Comparison of ENCODE assay signal across 19 mouse cellular contexts in genomic region chr7:75415882-75416585, GRCm38 (mm10). TPM values are rescaled to one million over a fixed set of nuclear protein-coding genes. Genes with fewer than 3 reads are reported as not detected.
A peak's percentile ranks its signal among the peaks of the same experiment; 100 is the strongest.
DNase-seq lines count a peak whose midpoint lies in the region; ATAC-seq and TF ChIP-seq lines count a peak whose summit lies in the region.
"Had no signal": no experiment of that assay in that cellular context is flagged by ENCODE, and none has a peak within 500 bp of the region (broad histone marks: within the 10 kb centered on the region; RNA-seq: fewer than 3 reads in every experiment).

No protein-coding gene starts in this region.

- no peak for TF ChIP-seq RAD21 in MEL (IDR thresholded peaks at IDR 0.05; ENCODE audit: low read depth, low read length)

- peak; percentile 79 for ATAC-seq in intestine, embryonic 16.5 days
- peak; percentile 42; the same call in 1 of the 2 replicates for ATAC-seq in stomach, embryonic 14.5 days (ENCODE audit: insufficient number of reproducible peaks, insufficient read depth, low FRiP score, low read depth)
- no peak for ATAC-seq in granulocyte monocyte progenitor cell, adult 5-6 weeks (replicated peaks; ENCODE audit: poor library complexity, severe bottlenecking)
- ATAC-seq: forebrain, postnatal 0 days had no signal

- no peak overlapping the region for H3K9ac ChIP-seq in MEL (ENCODE audit: control insufficient read depth, low read depth, low read length, poor library complexity, severe bottlenecking)
- H3K9ac ChIP-seq in intestine, embryonic 16.5 days (ENCODE audit: low read depth, low read length) = no peak overlapping the region
- H3K9ac ChIP-seq in stomach, embryonic 14.5 days (replicated peaks; ENCODE audit: low read depth, low read length) = no peak overlapping the region
- H3K9ac ChIP-seq: forebrain, postnatal 0 days; hindbrain, embryonic 14.5 days; liver, embryonic 14.5 days; midbrain, embryonic 12.5 days; neural tube, embryonic 13.5 days had no signal

- no peaks in the 10 kb centered on the region for H3K79me2 ChIP-seq in MEL (ENCODE audit: control insufficient read depth, insufficient read depth, low read length, poor library complexity)

- H3K4me2 ChIP-seq in intestine, embryonic 16.5 days (ENCODE audit: low read depth, low read length) = no peak overlapping the region
- no peak overlapping the region for H3K4me2 ChIP-seq in stomach, embryonic 14.5 days (replicated peaks; ENCODE audit: low read depth, low read length)
- H3K4me2 ChIP-seq: hindbrain, embryonic 14.5 days; midbrain, embryonic 12.5 days; neural tube, embryonic 13.5 days had no signal

- no peak for TF ChIP-seq EP300 in MEL (IDR thresholded peaks at IDR 0.05; ENCODE audit: low read depth in 1 of 2, low read length in 2 of 2)

- H3K4me3 ChIP-seq in lung, adult 2 months (replicated peaks; ENCODE audit: extremely low read depth, low read depth, low read length) = no peak overlapping the region
- no peak overlapping the region for H3K4me3 ChIP-seq in MEL (ENCODE audit: control insufficient read depth in 1 of 2, insufficient read depth in 1 of 2, low read depth in 2 of 2, low read length in 2 of 2)
- no peak overlapping the region for H3K4me3 ChIP-seq in intestine, embryonic 16.5 days (ENCODE audit: low read length)
- no peak overlapping the region for H3K4me3 ChIP-seq in stomach, embryonic 14.5 days (ENCODE audit: low read depth, low read length)
- H3K4me3 ChIP-seq: erythroblast, embryonic 14.5 days; midbrain, embryonic 12.5 days; neural tube, embryonic 13.5 days had no signal

- H3K27ac ChIP-seq in MEL (ENCODE audit: control insufficient read depth, low read depth, low read length) = no peak overlapping the region
- peak overlapping the region; percentile 70 for H3K27ac ChIP-seq in intestine, embryonic 16.5 days (ENCODE audit: low read length)
- no peak overlapping the region for H3K27ac ChIP-seq in stomach, embryonic 14.5 days (ENCODE audit: low read length)
- H3K27ac ChIP-seq: hindbrain, embryonic 14.5 days; kidney, postnatal 0 days; liver, embryonic 14.5 days; midbrain, embryonic 12.5 days; neural tube, embryonic 13.5 days had no signal

- no peaks in the 10 kb centered on the region for H3K36me3 ChIP-seq in MEL (ENCODE audit: control insufficient read depth in 1 of 2, insufficient read depth in 2 of 2, low read length in 2 of 2)
- H3K36me3 ChIP-seq in intestine, embryonic 16.5 days (ENCODE audit: control insufficient read depth, insufficient read depth, low read length) = no peaks in the 10 kb centered on the region
- no peaks in the 10 kb centered on the region for H3K36me3 ChIP-seq in stomach, embryonic 14.5 days (ENCODE audit: control insufficient read depth, insufficient read depth, low read length)
- H3K36me3 ChIP-seq: G1E; midbrain, embryonic 12.5 days; neural tube, embryonic 13.5 days had no signal

- peaks cover 13% of the 10 kb centered on the region for H3K4me1 ChIP-seq in lung, adult 2 months (ENCODE audit: control insufficient read depth, insufficient read depth, low read length)
- H3K4me1 ChIP-seq in MEL (ENCODE audit: control insufficient read depth in 1 of 2, insufficient read depth in 2 of 2, low read length in 2 of 2) = no peaks in the 10 kb centered on the region
- peaks cover 4% of the 10 kb centered on the region; the same call in 1 of the 2 replicates for H3K4me1 ChIP-seq in intestine, embryonic 16.5 days (ENCODE audit: control insufficient read depth, insufficient read depth, low read length)
- peaks cover 6% of the 10 kb centered on the region; the same call in 1 of the 2 replicates for H3K4me1 ChIP-seq in stomach, embryonic 14.5 days (ENCODE audit: control insufficient read depth, insufficient read depth, low read length)

- no peak for TF ChIP-seq POLR2A in lung, adult 2 months (IDR thresholded peaks at IDR 0.05; ENCODE audit: borderline replicate concordance, extremely low read depth, low read depth, low read length)
- TF ChIP-seq POLR2A in MEL (IDR thresholded peaks at IDR 0.05; ENCODE audit: control insufficient read depth in 1 of 2, insufficient read depth in 1 of 2, low read depth in 1 of 2, low read length in 2 of 2, poor library complexity in 1 of 2) = no peak

- H3K9me3 ChIP-seq in MEL (replicated peaks; ENCODE audit: insufficient read depth, low read length) = no peaks in the 10 kb centered on the region
- H3K9me3 ChIP-seq in intestine, embryonic 16.5 days (ENCODE audit: control insufficient read depth, low read length) = no peaks in the 10 kb centered on the region
- H3K9me3 ChIP-seq in stomach, embryonic 14.5 days (ENCODE audit: control insufficient read depth, low read depth, low read length) = no peaks in the 10 kb centered on the region
- H3K9me3 ChIP-seq: G1E; midbrain, embryonic 12.5 days; neural tube, embryonic 13.5 days had no signal

- H3K27me3 ChIP-seq in MEL (ENCODE audit: control insufficient read depth in 1 of 2, insufficient read depth in 2 of 2, low read length in 2 of 2) = peaks cover 2 to 5% of the 10 kb centered on the region in 2 experiments; a peak in 3 of 4 replicates
- H3K27me3 ChIP-seq in intestine, embryonic 16.5 days (replicated peaks; ENCODE audit: control insufficient read depth, insufficient read depth, low read length) = no peaks in the 10 kb centered on the region
- H3K27me3 ChIP-seq in stomach, embryonic 14.5 days (ENCODE audit: control insufficient read depth, insufficient read depth, low read length) = no peaks in the 10 kb centered on the region
- H3K27me3 ChIP-seq: midbrain, embryonic 12.5 days; neural tube, embryonic 13.5 days had no signal

- peak; percentile 33 for DNase-seq in lung, adult 2 months
- no peak for DNase-seq in lung, postnatal 4 days
- no peak for DNase-seq in MEL (ENCODE audit: low read depth, low spot score)
- DNase-seq in right cerebral cortex, postnatal 4 days = no peak
- DNase-seq: cerebellum, adult 9-10 months; forebrain, postnatal 0 days; gastrocnemius, postnatal 36 days; layer of hippocampus, adult 9-11 months; right cerebral cortex, adult 18-20 months had no signal

- 63% methylated on average over 7 of the region's 7 CpGs for WGBS in lung, adult 2 months
- 75% methylated on average over 7 of the region's 7 CpGs for WGBS in intestine, embryonic 16.5 days
- 79% methylated on average over 7 of the region's 7 CpGs for WGBS in stomach, embryonic 14.5 days

- TF ChIP-seq CTCF in lung, adult 2 months (IDR thresholded peaks at IDR 0.05; ENCODE audit: insufficient read depth, low read length) = no peak
- no peak for TF ChIP-seq CTCF in MEL (IDR thresholded peaks at IDR 0.05 in 2 of 3, conservative IDR thresholded peaks at IDR 0.05 in 1 of 3; ENCODE audit: control insufficient read depth in 1 of 3, insufficient read depth in 1 of 3, low read depth in 2 of 3, low read length in 3 of 3, poor library complexity in 1 of 3, severe bottlenecking in 1 of 3)

TF ChIP-seq in MEL, 35 proteins besides CTCF, POLR2A, EP300 and RAD21:
- TF ChIP-seq USF1 (IDR thresholded peaks at IDR 0.05; ENCODE audit: low read depth, low read length) (0 out of 2 replicates have a peak, but pooled peaks have one; percentile 2), TAL1 (IDR thresholded peaks at IDR 0.05; ENCODE audit: low read length) (no peak)
TF ChIP-seq in MEL: peak in this region for 1.

RNA-seq across cellular contexts. Expression of gene Akap13, which starts 39.3 kb away (rescaled TPM):
- polyA plus RNA-seq in lung, adult 2 months (2012; rRNA removed) = 29.9 and 41.7 TPM in 2 replicates
- total RNA-seq in MEL (2012; rRNA removed) = 4.5 and 4.8 TPM in 2 replicates
- polyA plus RNA-seq in MEL (2012; ENCODE audit: insufficient read depth in 1 of 2, insufficient read length in 2 of 2, low read depth in 1 of 2, low replicate concordance in 2 of 2, missing spikeins in 1 of 2) = 1 to 10 TPM in 1 of 2 experiments, not detected in 1; 4.1 TPM
- polyA plus RNA-seq in intestine, embryonic 16.5 days (2015; fragmentation: Nextera tagmentation; extraction: Ambion mirVana) = 22.1 and 24.9 TPM in 2 replicates
- polyA plus RNA-seq in stomach, embryonic 14.5 days (2014; fragmentation: Nextera tagmentation; extraction: Ambion mirVana) = 68.8 and 74.0 TPM in 2 replicates
- 96.0 and 101 TPM in 2 replicates for total RNA-seq in granulocyte monocyte progenitor cell, adult 5-6 weeks (2014; fragmentation: Nextera tagmentation)
- 148 and 178 TPM in 2 replicates for total RNA-seq in granulocyte monocyte progenitor cell, adult 5-6 weeks (2017)
